Mouse (Mus musculus): ENCODE data around the gene Tbx6.

The Tbx6 gene

DNA sequence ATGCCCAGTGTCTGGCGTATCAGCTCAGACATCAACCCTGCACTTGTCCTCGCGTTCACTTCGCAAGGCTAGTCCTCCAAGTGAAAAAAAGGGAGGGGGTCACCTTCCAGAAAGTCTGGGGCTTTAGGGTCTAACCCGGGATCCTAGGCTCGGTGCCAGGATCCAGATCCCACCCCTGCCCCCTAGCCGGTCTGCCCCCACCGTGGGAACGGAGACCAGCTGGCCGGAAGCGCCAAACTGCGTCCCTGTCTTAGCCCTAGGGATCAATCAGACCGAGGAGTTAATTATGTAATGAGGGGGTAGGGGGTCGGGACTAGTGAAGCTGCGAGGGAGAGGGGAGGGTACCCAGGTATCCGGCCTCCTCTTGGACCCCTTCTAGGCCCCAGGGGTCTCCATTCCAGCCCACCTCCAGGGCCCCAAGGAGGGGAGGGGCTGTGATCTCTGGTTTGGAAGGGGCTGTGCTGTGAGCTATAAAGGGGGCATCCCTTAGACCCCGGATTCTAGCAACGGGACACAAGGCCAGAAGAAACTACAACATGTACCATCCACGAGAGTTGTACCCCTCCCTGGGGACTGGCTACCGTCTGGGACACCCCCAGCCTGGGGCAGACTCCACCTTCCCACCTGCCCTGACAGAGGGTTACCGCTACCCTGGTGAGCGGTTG is at the start of gene Tbx6:
Tbx6 (plus strand) TSS at position 513 of the 665 bp plus-strand sequence.
- DNase-seq (ENCODE audit: extremely low read depth, low read depth, low spot score): no peak

DNA sequence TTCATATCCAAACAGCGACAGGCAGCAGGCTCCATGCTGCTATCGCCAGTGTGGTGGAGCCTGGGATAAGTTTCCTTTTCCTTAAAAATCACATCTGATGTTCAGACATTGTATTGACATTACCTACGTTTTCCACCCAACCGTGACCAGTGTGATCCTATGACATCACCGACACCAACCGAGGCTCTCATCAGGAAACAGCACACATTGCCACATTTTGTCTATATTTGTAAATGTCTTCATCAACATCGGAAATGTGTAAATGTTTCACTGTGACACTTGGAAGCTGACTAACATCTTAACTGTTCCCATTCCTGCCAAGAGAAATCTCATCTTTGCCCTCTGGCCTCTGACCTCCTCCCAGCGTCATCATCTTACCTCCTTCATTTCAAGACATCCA is 45.2 kb upstream of the Tbx6 start:
- DNase-seq (ENCODE audit: extremely low read depth, low read depth, low spot score): no peak

DNA sequence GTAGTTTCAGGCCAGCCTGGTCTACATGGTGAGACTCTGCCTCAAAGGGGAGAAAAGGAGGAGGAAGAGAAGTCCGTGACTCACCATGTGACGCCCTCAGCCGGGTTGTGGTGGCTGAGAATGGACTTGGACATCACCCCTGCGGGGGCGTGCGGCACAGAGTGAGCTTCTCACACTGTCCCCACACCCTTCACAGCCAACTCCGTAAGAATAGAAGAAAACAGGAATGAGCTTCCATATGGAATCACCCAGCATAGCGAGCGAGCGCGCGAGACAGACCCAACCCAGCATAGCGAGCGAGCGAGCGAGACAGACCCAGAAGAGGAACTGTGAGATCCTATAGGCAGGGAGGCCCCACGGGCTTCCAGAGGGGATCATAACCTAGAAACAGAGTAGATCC is 41.7 kb upstream of the Tbx6 start:
- DNase-seq (ENCODE audit: extremely low read depth, low read depth, low spot score): no peak

DNA sequence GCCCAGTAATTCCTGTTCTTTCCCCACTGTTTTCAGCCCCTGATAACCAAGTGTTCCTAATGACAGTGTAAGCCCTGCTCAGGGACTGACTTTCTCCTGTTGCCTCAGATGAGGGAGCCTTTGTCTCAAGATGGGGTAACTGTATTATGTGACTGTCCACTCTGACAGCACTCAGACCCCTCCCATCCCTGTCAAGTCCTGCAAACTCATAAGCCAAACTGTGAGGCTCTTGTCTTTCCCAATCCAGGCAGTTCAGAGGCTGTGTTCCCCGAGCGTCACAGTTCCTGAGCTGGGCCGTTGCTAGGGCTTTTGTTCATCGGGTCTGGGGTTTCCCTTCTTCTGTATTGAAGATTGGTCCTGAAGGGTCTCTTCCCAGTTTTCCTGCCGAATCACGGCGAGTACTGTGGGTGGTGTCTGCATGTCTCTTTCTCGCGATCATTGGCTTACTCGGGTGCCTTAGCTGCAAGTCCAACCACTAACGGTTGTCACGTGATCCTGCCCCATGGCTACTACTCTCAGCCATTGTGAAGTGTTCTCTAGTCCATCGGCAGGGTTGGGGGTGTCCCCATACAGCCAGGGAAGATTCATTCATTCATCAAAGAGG is 41.0 kb upstream of the Tbx6 start:
- DNase-seq (ENCODE audit: extremely low read depth, low read depth, low spot score): no peak

DNA sequence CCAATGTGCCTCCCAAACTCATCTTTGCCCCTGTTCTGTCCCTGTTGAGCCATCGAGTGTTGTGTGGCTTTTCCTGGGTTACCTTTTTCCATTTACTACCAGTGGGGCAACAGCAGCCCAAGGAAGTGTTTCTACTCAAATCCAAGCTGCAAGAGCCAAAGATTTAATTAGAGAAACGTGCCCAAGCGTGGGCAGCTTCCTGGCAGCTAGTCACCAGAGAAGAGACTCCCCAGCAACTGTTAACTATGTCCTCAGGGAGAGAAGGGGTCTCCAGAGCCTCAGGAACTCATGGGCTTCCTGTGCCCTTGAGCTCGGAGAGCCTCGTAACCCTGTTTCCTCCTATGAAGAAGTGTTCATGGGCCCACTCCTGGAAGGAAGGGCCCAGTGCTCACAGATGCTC is 40.3 kb upstream of the Tbx6 start:
- DNase-seq (ENCODE audit: extremely low read depth, low read depth, low spot score): no peak

DNA sequence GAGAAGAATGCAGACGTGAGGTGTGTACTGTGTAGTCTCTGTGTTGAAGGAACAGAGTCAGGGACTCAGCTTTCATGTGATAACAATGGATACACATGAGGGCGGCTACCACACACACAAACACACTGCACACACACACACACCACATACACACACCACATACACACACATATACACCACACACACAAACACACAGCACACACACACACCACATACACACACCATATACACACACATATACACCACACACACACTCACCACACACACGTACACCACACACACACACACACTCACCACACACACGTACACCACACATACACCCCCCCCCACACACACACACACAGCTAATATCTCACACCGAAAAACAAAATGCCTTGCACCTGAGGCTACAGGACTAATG is 39.8 kb upstream of the Tbx6 start:
- DNase-seq (ENCODE audit: extremely low read depth, low read depth, low spot score): no peak

DNA sequence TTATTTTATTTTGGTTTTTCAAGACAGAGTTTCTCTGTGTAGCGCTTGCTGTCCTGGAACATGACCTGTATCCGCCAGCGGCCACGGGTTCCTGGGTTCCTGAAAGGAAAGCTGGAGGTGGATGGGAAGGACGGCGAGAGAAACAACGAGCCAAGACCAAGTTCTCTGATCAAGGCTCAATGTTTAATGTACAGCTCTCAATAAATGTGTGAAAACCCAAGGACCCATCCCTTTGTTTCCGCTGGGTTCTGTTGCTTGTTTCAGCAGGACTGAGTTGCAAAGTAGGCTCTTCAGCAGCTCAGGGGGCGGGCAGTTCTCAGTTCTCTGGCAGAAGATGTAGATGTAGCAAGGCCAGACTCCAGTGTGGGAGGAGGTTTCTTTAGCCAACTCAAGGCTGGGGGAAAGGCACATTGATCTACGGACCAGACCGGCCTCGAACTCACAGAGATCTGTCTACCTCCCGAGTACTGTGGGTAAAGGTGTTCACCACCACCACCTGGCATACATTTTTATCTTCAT is 39.3 kb upstream of the Tbx6 start:
- DNase-seq (ENCODE audit: extremely low read depth, low read depth, low spot score): no peak

DNA sequence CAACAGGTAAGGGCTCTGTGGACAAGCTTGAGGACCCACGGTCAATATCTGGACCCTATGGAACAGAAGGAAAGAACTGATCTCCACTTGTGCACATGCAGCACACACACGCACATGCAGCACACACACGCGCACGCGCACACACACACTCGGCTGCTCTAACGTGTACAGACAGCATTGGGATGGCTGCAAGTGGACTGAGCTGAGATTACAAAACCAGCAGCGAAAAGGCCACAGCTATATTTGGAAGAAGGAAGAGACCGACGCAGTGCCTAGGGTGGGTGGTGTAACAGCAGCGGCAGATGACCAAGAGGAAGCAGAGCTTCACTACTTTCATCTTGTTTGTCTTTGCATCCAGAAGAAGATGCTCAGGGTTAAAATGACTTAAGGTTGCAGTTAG is 35.2 kb upstream of the Tbx6 start:
- DNase-seq (ENCODE audit: extremely low read depth, low read depth, low spot score): no peak

DNA sequence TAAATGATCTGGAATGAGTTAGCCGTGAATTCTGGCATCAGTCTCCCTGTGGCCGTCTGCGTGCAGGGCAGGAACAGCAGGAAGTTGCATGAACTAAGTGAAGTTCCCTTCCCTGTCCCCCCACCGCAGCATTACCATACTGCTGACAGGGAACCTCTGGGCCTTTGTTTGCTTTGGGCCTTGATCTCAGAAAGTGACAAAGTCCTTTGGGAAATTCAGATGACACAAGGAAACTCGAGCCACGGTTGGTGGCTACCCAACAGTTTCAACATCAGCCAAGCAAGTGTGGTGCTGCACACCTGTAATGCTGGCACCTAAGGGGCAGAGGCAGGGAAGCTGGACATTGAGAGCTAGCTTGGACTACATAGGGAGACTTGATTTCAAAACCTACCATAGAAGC is 34.5 kb upstream of the Tbx6 start:
- no peak for DNase-seq (ENCODE audit: extremely low read depth, low read depth, low spot score)

DNA sequence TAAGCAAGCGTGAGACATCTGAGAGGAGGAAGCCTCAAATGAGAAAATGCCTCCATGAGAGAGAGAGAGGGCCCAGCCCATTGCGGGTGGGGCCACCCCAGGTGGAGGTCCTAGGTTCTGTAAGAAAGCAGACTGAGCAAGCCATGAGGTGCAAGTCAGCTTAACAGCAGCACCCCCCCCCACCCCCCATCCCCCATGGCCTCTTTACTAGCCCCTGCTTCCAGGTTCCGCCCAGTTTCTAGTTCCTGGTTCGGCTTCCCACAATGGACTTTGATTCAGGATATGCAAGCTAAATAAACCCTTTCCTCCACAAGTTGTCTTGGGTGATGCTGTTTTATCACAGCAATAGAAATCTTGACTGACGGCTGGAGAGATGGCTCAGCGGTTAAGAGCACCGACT is 32.5 kb upstream of the Tbx6 start:
- DNase-seq (ENCODE audit: extremely low read depth, low read depth, low spot score): no peak

DNA sequence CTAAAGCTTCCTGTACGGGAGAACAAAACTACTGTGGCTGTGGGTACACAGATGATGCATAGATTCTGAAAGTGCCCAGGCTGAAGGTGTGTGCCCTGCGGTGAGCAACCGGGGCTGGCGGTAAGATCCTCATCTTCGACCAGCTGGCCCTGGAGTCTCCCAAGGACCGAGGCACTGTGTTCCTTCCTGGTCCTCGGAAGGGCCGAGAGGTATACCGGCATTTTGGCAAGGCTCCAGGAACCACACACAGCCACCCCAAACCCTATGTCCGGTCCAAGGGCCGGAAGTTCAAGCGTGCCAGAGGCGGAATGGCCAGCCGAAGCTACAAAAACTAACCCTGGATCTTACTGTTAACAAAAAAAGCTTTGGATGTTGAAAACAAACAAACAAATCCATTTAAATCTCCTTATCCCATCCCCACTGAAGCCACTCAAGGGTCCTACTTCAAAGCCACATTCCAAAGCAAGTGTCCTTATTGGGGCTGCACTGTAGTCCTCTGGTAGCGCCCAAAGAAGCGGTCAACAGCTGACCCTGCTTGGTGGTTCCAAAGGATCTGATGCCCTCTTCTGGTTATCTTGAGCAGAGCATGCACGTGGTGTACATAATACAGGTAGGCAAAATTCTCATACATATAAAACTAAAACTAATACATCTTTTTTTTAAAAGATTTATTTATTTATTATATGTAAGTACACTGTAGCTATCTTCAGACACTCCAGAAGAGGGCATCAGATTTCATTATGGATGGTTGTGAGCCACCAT is 31.5 kb upstream of the Tbx6 start:
- no peak for DNase-seq (ENCODE audit: extremely low read depth, low read depth, low spot score)

DNA sequence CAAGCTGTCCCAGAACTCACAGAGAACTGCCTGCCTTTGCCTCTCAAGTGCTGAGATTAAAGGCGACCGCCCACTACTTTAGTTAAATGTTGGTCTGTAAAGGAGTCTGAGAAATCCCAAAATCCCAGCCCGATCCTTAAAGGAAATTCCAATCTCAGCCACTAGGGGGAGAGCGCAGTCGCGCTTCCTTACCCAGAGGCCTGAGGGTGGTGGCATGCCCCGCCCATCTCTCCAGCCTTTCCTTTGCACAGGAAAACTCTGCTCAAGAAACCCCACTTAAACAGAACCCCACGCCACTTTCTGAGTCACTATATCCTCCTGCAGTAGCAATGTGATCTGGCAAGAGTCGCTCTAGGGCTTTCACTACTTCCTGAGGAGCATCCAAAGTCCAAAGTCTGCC is 26.4 kb upstream of the Tbx6 start:
- no peak for DNase-seq (ENCODE audit: extremely low read depth, low read depth, low spot score)

DNA sequence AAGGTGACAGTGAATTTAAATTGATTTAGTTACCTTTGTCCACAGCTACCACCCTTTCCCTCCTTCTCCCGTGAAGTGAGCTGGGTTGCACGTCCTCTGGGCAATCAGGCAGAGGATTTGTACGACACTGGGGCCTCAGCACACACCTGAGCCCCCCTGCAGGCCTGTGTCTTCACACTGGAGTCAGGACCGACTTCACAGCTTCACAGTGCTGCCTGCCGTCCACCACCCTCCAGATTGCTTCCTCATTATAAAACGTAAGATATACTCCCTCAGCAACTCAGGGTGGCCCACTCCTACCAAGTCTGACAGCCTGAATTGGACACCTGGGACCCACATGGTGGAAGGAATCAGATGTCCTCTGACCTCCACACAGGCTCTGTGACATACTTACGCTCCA is 22.7 kb upstream of the Tbx6 start:
- DNase-seq (ENCODE audit: extremely low read depth, low read depth, low spot score): no peak

DNA sequence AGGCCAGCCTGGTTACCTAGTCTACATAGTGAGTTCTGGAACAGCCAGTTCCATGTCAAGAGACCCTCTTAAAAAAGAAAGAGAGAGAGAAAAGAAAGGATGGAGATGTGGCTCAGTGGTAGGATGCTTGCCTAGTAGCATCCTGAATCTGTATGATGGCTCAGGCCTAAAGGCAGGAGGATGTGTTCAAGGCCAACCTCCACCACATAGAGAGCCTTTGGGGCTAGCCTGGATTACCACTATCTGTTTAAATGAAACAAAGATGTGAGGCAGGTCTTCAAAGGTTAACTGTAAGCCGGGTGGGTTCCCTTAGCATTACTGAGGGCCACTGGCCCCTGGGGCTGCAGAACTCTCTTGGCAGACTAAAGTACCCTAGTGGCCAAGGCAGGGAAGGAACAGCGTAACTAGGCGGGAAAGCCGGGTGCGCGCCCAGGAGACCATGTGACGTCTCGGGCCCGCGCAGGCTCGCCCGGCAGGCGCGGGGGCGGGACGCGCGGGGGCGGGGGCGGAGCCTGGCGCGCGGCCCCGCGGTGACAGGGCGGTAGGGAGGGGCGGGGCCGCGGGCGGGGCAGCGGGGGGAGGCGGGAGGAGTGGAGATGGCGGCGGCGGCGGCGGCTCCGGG is 22.1 kb upstream of the Tbx6 start, which contains the start of gene Mapk3:
Mapk3 (plus strand) TSS at position 552 of the 622 bp plus-strand sequence.
- no peak for DNase-seq (ENCODE audit: extremely low read depth, low read depth, low spot score)

DNA sequence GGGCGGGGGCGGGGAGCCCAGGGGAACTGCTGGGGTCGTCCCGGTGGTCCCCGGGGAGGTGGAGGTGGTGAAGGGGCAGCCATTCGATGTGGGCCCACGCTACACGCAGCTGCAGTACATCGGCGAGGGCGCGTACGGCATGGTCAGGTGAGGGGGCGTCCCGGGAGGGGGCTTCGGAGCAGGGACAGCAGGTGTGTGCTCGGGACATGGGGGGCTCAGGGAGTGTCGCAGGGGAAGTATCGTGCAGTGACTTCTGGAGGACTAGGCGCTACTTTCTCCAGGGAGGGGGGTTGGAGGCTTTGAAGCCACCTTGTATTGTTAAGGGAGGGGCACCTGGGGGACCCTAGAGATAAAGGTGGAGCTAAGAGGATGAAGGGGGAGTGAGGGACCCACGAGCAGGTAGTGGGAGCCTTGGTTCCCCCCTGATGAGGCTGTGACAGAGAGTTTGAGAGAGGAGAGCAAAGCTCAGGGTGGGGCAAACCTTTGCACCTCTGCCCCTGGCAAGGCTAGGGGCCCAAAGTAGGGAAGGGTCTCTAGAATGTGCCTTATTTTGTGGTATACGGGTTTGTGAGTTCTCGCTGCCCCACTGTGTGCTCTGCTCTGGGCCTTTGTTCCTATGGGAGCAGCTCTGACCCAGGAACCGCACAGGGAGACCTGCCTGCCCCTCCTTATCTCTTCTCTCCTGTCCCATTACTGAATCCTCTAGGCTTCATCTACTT is 21.5 kb upstream of the Tbx6 start:
- no peak for DNase-seq (ENCODE audit: extremely low read depth, low read depth, low spot score)

DNA sequence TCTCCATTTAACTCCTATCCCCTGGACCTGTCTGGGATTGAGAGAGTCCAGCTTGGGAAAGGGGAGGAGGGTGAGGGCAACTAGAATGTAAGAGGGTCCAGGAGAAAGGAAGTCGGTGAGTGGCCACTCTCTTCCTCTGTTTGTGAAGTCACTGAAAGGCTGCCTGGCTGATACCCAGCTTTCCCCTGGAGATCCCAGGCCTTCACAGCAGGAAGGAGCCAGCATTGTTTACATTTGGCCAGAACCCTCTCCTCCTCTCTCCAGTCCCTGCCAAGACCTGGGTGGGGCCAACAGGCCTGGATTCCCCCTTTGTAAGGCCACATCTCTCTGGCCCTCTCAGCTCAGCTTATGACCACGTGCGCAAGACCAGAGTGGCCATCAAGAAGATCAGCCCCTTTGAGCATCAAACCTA is 20.9 kb upstream of the Tbx6 start:
- DNase-seq (ENCODE audit: extremely low read depth, low read depth, low spot score): no peak

DNA sequence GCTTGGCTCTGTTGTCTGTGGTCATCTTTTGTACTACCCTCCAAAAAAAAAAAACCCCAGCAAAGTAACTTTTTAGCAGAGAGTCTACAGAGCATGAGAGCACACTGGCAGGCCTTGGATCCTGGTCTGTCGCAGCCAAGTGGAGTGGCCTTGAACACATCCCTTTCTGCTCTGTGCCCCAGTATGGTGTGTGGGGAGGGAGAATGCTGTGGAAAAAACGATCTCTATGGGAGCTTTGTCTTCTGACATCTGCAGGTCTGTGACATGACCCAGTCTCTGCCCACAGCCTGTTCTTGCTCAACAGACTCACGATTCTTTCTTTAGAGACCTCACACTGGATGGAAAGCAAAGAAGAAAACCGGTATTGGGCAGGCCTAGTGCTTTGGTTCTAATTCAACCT is 20.3 kb upstream of the Tbx6 start:
- no peak for DNase-seq (ENCODE audit: extremely low read depth, low read depth, low spot score)

DNA sequence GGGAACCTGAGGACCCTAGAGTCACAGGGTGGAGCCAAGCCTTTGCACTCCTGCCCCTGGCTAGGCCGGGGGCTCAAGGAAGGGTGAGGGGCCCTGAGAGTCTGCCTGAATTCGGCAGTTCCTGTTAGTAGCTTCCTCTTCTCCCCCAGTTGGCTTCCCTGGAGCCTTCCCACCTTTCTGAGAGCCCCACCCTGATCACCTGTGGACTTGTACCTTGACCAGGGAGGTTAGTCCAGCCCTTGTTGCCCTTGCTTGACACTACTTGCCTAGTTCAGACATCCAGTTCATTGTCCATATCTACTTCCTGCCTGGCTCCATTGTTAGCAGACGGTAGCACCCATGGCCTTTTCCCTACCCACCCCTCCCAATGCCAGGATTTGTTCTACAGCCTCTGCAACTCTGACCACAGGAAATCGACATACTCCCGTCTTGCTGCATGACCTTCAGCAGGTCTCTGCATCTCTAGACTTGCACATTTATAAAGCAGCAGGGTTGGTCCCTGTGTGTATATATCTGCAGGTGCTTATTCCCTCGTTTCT is 19.7 kb upstream of the Tbx6 start:
- no peak for DNase-seq (ENCODE audit: extremely low read depth, low read depth, low spot score)

DNA sequence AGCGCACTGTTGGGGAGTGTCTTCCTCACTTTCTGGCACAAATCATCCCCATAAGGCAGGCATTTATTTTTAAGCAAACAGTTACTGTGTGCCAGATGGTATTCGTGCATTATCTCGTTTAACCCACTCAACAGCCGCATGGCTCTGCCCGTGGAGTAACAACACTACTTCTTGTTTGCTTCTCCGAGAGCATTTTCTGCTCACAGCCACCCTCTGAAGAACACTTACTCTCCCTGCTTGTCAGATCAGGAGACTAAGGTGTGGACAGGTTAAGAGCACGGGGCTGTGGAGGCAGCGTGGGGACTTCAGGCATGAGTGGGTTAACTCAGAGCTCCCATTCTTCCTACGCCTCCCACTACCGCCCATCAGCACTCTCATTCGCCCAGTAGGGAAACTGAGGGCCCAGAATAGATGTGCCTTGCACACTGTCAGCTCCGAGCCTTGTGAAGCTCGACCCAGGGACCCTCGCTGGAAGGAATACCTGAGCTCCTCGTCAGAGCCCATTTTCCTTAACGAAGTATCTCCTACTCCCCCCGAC is 18.7 kb upstream of the Tbx6 start:
- DNase-seq (ENCODE audit: extremely low read depth, low read depth, low spot score): no peak

DNA sequence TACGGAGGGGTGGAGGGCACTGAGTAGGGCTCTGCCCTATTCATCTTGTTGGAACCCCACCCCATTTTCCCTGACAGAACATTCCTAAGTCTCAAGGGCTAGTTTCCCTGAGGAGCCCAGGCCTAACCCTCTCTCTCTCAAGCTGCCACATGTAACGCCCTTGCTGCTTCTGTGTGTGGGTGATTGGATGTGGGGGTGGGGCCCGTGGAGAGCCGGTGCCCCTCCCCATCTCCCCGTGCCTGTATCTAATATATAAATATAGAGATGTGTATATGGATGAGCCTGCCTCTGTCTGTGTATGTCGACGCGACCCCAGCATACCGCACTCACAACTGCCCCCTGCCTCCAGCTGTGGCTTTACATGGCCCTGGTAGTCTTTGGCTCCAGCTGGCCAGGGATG is 15.7 kb upstream of the Tbx6 start:
- no peak for DNase-seq (ENCODE audit: extremely low read depth, low read depth, low spot score)

Measured in fat pad, adult 2 months (tissue).